Mouse (Mus musculus) testis, postnatal 14 days (tissue): ENCODE measurements around the gene Dgki.

Source experiments
- DNase-seq: peaks from one replicate; pipeline ENCODE4 v3.0.0; 2021; ENCODE audit warnings: low spot score

The Dgki gene

GRCm38 (mm10) chr6:36809747-36810285 is 490.2 kb downstream of the Dgki start, which contains the start of gene Ptn:
Gene Ptn (minus strand): TSS chr6:36810220.
- DNase-seq: peak; percentile 16

- no peak for DNase-seq
Observed at GRCm38 (mm10) chr6:36809311-36809726, 490.7 kb downstream of the Dgki start.

- no peak for DNase-seq
Observed at GRCm38 (mm10) chr6:36808306-36809058, 491.5 kb downstream of the Dgki start.

DNA sequence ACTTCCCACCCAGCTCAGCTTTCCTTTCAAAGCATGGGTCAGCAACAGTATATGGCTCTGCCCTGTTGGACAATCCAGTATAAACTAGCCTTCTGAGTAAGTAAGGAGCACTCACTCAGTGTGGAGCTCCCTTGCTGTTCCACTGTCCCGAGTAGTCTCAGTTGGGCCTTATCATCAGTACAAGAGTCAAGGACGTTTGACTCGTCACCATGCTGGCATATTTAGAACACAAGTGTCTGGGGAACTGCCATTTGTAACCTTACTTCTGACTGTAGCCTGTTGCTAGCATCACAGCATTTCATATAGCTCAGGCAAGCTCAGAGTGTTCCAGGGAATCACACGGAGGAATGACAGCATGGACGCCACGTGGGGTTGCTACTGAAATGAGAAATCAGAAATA is 493.1 kb downstream of the Dgki start:
- no peak for DNase-seq

GRCm38 (mm10) chr6:36800309-36800946 is 499.6 kb downstream of the Dgki start:
- no peak for DNase-seq

- no peak for DNase-seq
Observed at GRCm38 (mm10) chr6:36797066-36797655, 502.8 kb downstream of the Dgki start.
